Mouse (Mus musculus): Measurements from ENCODE around the gene Zfp599.

DNA sequence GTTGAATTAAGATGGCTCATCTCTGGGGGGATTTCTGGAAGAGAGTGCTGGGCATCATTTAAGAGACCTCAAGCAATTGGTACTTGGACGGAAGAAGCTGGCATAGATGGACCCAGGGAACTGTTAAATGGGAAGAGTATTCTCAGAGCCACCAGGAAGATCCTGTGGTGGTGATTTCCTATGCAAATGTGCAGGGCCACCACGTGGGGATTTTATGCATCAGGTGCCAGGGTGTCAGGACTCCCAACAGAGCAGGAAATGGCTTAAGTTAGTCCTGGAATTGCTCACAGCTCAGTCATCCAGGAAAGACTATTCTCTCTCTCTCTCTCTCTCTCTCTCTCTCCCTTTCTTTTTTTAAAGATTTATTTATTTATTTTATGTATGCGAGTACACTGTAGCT lies 43.0 kb downstream of the Zfp599 start:
- TF ChIP-seq CTCF (IDR thresholded peaks at IDR 0.05; ENCODE audit: borderline replicate concordance, extremely low read depth, insufficient read depth, insufficient read length) (no peak), POLR2A (IDR thresholded peaks at IDR 0.05; ENCODE audit: borderline replicate concordance, extremely low read depth, insufficient read depth, insufficient read length, poor library complexity, severe bottlenecking) (no peak)
